Mouse (Mus musculus) kidney, adult 2 months (tissue): ENCODE data around the gene Ablim1. TPM values are rescaled to one million over a fixed set of nuclear protein-coding genes. Genes with fewer than 3 reads are reported as not detected.

ENCODE experiments used
- DNase-seq: peaks from one replicate; pipeline ENCODE4 v3.0.0; 2021
- H3K27ac ChIP-seq: fragments of 200-500 bp; 2 replicates; pipeline ENCODE4 v1.5.1; 2012; ENCODE audit warnings: low read depth, low read length, control low read depth, inconsistent platforms; ENCODE audit not compliant: insufficient read depth
- H3K27me3 ChIP-seq: fragments of 200-500 bp; replicated peaks from 2 replicates; pipeline ENCODE4 v1.6.1; 2012; ENCODE audit warnings: mild to moderate bottlenecking, moderate library complexity, low read length, inconsistent platforms; ENCODE audit not compliant: control insufficient read depth, insufficient read depth
- H3K36me3 ChIP-seq: fragments of 200-500 bp; 2 replicates; pipeline ENCODE4 v1.6.1; 2012; ENCODE audit warnings: mild to moderate bottlenecking, moderate library complexity, low read length, inconsistent platforms; ENCODE audit not compliant: control insufficient read depth, insufficient read depth
- H3K4me1 ChIP-seq: fragments of 200-500 bp; 2 replicates; pipeline ENCODE4 v1.6.1; 2011; ENCODE audit warnings: low read length; ENCODE audit not compliant: control insufficient read depth, insufficient read depth
- H3K4me3 ChIP-seq: fragments of 200-500 bp; 2 replicates; pipeline ENCODE4 v1.5.1; 2011; ENCODE audit warnings: mild to moderate bottlenecking, low read depth, low read length, control low read depth; ENCODE audit not compliant: insufficient read depth
- CTCF ChIP-seq: fragments of 200-500 bp; conservative IDR thresholded peaks from 2 replicates; pipeline ENCODE4 v1.5.1; 2011; ENCODE audit warnings: low read depth, mild to moderate bottlenecking, control low read depth, low read length, moderate library complexity, mixed read lengths; ENCODE audit not compliant: insufficient read depth, insufficient read length
- POLR2A ChIP-seq: fragments of 200-500 bp; IDR thresholded peaks from one replicate; pipeline ENCODE4 v1.6.1; 2011; ENCODE audit warnings: low read depth, low read length, control low read depth
- WGBS: fragments of 180-500 bp; shearing (Covaris S2); methylation state at CpG from one replicate; pipeline ENCODE4 v1.1.7; 2018; 5-methylcytosine and 5-hydroxymethylcytosine counted together
- polyA plus RNA-seq: library from polyadenylated mRNA; depleted of rRNA; stranded (reverse); fragments of >200 nt; gene quantifications from 2 replicates; pipeline ENCODE4 v1.2.3, GENCODE M21; 2012

The Ablim1 gene
- polyA plus RNA-seq, 1 experiment = 34.7 TPM

- TF ChIP-seq CTCF (no peak), POLR2A (no peak)
- WGBS = 78% methylated on average over 4 of the region's 4 CpGs
- H3K4me1 ChIP-seq = no peaks in the 10 kb centered on the region; the same call in 1 of the 2 replicates
- no peak overlapping the region for H3K4me3 ChIP-seq
- no peak for DNase-seq
- H3K27ac ChIP-seq = no peak overlapping the region
- H3K36me3 ChIP-seq = no peaks in the 10 kb centered on the region
- H3K27me3 ChIP-seq = no peaks in the 10 kb centered on the region
Measured at GRCm38 (mm10) chr19:57294356-57294755, 20.4 kb downstream of the Ablim1 start.

- Histone ChIP-seq H3K27ac (no peak overlapping the region), H3K36me3 (no peaks in the 10 kb centered on the region), H3K4me1 (no peaks in the 10 kb centered on the region; the same call in 1 of the 2 replicates), H3K27me3 (no peaks in the 10 kb centered on the region), H3K4me3 (no peak overlapping the region)
- 44% methylated on average over 7 of the region's 7 CpGs for WGBS
- TF ChIP-seq CTCF (no peak), POLR2A (no peak)
- DNase-seq = peak; percentile 68
Measured at GRCm38 (mm10) chr19:57293737-57294136, 21.0 kb downstream of the Ablim1 start.

GRCm38 (mm10) chr19:57283310-57283709 lies 31.4 kb downstream of the Ablim1 start:
- Histone ChIP-seq H3K4me1 (peaks cover 16% of the 10 kb centered on the region), H3K27ac (peak overlapping the region; percentile 69), H3K4me3 (no peak overlapping the region), H3K36me3 (no peaks in the 10 kb centered on the region), H3K27me3 (no peaks in the 10 kb centered on the region)
- TF ChIP-seq CTCF (no peak), POLR2A (no peak)
- 33% methylated on average over 3 of the region's 3 CpGs for WGBS
- no peak for DNase-seq

- TF ChIP-seq POLR2A (no peak), CTCF (no peak)
- Histone ChIP-seq H3K4me3 (no peak overlapping the region), H3K4me1 (peaks cover 21% of the 10 kb centered on the region), H3K27ac (no peak overlapping the region; the same call in 1 of the 2 replicates), H3K36me3 (no peaks in the 10 kb centered on the region), H3K27me3 (no peaks in the 10 kb centered on the region)
- peak; percentile 61 for DNase-seq
- WGBS = 46% methylated on average over 5 of the region's 5 CpGs
Measured at GRCm38 (mm10) chr19:57282642-57283041, 32.1 kb downstream of the Ablim1 start.

GRCm38 (mm10) chr19:57279666-57280065 lies 35.1 kb downstream of the Ablim1 start:
- no peaks in the 10 kb centered on the region for H3K27me3 ChIP-seq
- TF ChIP-seq CTCF (no peak), POLR2A (no peak)
- no peak overlapping the region for H3K27ac ChIP-seq
- WGBS = 37% methylated on average over 4 of the region's 4 CpGs
- DNase-seq = peak; percentile 58
- H3K4me3 ChIP-seq = no peak overlapping the region
- H3K36me3 ChIP-seq = no peaks in the 10 kb centered on the region
- peaks cover 29% of the 10 kb centered on the region for H3K4me1 ChIP-seq

GRCm38 (mm10) chr19:57278263-57278662 lies 36.5 kb downstream of the Ablim1 start:
- no peak overlapping the region for H3K27ac ChIP-seq
- no peaks in the 10 kb centered on the region for H3K36me3 ChIP-seq
- WGBS = 47% methylated on average over 8 of the region's 8 CpGs
- H3K4me1 ChIP-seq = peaks cover 34% of the 10 kb centered on the region
- no peaks in the 10 kb centered on the region for H3K27me3 ChIP-seq
- H3K4me3 ChIP-seq = no peak overlapping the region
- no peak for TF ChIP-seq POLR2A
- TF ChIP-seq CTCF = no peak
- no peak for DNase-seq

GRCm38 (mm10) chr19:57277010-57277409 lies 37.7 kb downstream of the Ablim1 start:
- DNase-seq = no peak
- WGBS = 81% methylated on average over 6 of the region's 6 CpGs
- no peak overlapping the region for H3K4me3 ChIP-seq
- H3K4me1 ChIP-seq = peaks cover 35% of the 10 kb centered on the region
- H3K27ac ChIP-seq = peak overlapping the region; percentile 51; the same call in 1 of the 2 replicates
- no peaks in the 10 kb centered on the region for H3K27me3 ChIP-seq
- H3K36me3 ChIP-seq = no peaks in the 10 kb centered on the region
- TF ChIP-seq CTCF (no peak), POLR2A (no peak)
